Mouse (Mus musculus): ENCODE results near the gene Ltb.

GRCm38 (mm10) chr17:35200398-35200797 is 6.2 kb downstream of the Ltb start:
- TF ChIP-seq CTCF (IDR thresholded peaks at IDR 0.05; ENCODE audit: borderline replicate concordance, extremely low read depth, insufficient read depth, insufficient read length) (no peak), POLR2A (IDR thresholded peaks at IDR 0.05; ENCODE audit: borderline replicate concordance, extremely low read depth, insufficient read depth, insufficient read length, poor library complexity, severe bottlenecking) (no peak)

Data from brain, embryonic 14.5 days (tissue).